Mouse (Mus musculus): Measurements from ENCODE around the gene Mrtfa.

Gene Mrtfa

GRCm38 (mm10) chr15:81195447-81195846 is 4.9 kb upstream of the Mrtfa start:
- no peak for DNase-seq

- no peak for DNase-seq
These were observed 4.2 kb upstream of the Mrtfa start for GRCm38 (mm10) chr15:81194791-81195190.

DNA sequence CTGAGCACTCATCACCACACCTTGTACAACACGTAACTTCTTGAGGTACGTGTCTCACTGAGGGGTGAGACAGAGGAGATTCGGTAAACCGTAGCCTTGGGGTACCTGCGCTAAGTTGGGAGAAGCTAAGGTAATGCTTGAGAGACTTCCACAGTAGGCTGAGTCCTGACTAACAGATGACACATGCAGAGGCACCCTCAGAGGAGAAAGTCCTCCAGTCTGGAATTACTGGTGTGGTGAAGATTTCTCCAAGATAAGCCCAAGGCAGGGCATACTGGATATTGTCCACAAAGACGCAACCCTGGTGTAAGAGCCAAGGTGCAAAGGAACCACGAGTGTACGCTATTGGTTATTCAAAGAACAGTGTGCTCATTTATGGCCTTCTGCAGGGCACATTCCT is 2.3 kb upstream of the Mrtfa start:
- no peak for DNase-seq

- no peak for DNase-seq
These were observed 1.8 kb upstream of the Mrtfa start for GRCm38 (mm10) chr15:81192316-81192715.

- no peak for DNase-seq
These were observed 746 bp upstream of the Mrtfa start for GRCm38 (mm10) chr15:81191303-81191702.

- DNase-seq = no peak
These were observed 437 bp downstream of the Mrtfa start for GRCm38 (mm10) chr15:81190011-81190629.

GRCm38 (mm10) chr15:81189061-81189460 is 1.5 kb downstream of the Mrtfa start:
- no peak for DNase-seq

GRCm38 (mm10) chr15:81184913-81185312 is 5.6 kb downstream of the Mrtfa start:
- no peak for DNase-seq

DNA sequence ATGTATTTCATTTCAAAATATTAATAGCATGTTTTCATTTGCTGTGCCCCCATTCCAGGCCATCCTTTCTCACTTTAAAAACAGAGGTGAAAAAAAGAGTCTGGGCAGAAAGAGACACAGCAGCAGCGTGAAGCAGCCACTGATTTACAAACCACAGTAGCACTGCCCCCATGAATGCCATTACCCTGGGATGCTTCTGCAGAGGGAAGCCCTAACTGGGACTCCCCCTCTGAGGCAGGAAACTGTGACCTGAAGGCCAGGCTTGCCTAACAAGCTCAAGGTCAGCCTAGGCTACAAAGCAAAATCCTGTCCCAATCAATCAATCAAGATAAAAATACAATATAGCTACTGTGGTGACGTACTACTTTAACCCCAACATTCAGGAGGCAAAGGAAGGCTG is 9.3 kb downstream of the Mrtfa start:
- no peak for DNase-seq

- no peak for DNase-seq
These were observed 11.0 kb downstream of the Mrtfa start for GRCm38 (mm10) chr15:81179523-81179922.

GRCm38 (mm10) chr15:81178703-81179102 is 11.9 kb downstream of the Mrtfa start:
- DNase-seq = no peak

DNA sequence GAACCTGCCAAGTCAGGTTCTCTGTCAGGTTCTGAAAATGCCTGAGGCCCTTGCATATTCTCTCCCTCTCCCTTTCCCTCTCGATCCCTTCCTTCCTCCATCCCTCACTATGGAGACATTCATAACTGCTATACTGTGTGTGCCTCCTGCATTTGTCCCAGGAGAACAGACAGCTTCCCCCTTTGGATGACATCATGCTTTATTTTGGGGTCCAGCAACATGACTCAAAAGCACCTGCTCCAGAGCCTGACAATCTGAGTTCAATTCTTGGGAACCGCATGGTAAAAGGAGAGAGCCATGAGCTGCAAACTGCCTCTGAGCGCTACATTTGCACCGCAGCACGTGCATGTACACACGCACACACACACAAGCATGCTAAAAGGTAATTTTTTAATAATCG is 12.7 kb downstream of the Mrtfa start:
- no peak for DNase-seq

GRCm38 (mm10) chr15:81175633-81176032 is 14.9 kb downstream of the Mrtfa start:
- DNase-seq = no peak

GRCm38 (mm10) chr15:81172259-81172658 is 18.3 kb downstream of the Mrtfa start:
- no peak for DNase-seq

DNA sequence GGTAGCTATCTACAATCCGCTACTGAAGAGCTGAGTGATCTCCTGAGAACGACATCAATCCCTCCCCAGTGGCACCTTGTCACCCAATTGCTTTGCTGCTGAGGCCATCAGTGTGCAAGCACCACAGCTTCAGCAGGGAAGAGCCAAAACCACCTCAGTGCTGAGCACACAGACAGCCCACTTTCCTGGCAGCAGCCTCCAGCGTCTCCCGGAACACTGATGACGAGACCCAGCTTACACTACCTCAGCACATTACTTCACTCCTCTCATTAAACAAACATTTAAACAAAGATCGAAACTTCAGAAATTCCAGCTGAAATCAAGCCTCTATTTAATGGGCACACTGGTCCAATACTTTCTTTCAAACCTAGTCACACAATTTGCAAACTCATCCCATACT is 21.8 kb downstream of the Mrtfa start:
- DNase-seq = no peak

GRCm38 (mm10) chr15:81167831-81168230 is 22.7 kb downstream of the Mrtfa start:
- DNase-seq = no peak

DNA sequence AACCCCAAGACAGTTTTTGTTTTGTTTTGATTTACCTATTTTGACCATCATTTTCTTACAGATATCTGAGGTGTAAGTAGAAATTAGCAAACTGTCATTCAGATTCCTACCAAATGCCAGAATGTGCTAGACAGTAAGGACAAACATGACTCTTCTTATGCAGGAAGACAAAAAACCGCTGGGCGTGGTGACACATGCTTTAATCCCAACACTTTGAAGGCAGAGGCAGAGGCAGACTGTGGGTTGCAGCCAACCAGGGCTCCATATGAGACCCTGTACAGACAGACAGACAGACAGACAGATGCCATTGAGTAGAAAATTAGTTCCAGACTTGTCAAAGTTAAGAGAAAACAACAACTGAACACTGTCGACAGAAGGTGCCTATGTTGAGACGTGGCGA is 24.3 kb downstream of the Mrtfa start:
- DNase-seq = no peak

- DNase-seq = no peak
These were observed 25.8 kb downstream of the Mrtfa start for GRCm38 (mm10) chr15:81164560-81165310.

DNA sequence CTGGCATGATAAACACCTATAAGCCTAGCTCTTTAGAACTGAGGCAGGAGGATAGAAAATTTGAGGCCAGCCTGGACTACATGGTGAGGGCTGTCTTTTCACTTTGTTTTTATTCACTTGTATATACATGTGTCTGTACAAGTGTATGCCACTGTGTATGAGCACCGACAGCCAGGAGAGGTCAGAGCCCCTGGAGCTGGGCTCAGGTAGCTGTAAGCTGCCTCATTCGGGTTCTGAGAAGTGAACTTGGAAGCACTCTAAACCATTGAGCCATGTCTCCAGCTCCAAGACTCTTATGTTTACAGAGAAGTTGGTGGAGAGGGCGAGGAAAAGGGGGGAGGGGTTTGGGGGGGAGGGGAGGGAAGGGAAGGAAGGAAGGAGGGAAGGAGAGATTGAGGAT is 29.0 kb downstream of the Mrtfa start:
- no peak for DNase-seq

- no peak for DNase-seq
These were observed 29.9 kb downstream of the Mrtfa start for GRCm38 (mm10) chr15:81160677-81161076.

DNA sequence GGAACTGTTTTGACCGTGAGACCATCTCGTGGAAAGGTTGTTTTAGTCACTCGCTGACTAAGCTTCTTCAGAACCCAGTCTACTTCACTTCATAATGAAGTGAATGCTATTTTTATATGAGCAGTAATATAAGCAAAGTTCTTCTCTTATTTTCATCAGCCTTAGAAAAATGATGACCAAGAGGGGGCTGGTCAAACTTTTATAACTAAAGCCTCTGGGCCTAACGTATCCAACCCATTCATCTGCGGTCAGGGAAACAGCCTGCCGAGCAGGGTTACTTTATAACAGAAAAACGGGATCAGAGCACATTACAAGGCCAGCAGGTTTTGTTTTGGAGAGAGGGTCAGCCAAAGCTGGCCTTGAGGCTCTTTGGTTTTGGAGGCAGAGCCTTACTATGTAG is 31.3 kb downstream of the Mrtfa start:
- DNase-seq = no peak

GRCm38 (mm10) chr15:81158517-81159120 is 31.9 kb downstream of the Mrtfa start:
- no peak for DNase-seq

DNA sequence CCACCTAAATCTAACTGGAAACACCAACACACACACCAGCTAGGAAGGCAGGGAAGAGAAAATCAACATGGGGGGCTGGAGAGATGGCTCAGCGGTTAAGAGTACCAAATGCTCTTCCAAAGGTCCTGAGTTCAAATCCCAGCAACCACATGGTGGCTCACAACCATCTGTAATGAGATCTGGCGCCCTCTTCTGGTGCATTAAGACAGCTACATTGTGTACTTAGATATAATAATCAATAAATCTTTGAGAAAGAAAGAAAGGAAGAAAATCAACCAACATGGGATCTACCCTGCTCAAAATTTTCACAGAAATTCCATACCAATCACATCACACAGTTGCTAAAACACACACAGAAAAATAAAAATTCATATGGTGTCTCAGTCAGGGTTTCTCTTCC is 34.1 kb downstream of the Mrtfa start:
- DNase-seq = no peak

DNA sequence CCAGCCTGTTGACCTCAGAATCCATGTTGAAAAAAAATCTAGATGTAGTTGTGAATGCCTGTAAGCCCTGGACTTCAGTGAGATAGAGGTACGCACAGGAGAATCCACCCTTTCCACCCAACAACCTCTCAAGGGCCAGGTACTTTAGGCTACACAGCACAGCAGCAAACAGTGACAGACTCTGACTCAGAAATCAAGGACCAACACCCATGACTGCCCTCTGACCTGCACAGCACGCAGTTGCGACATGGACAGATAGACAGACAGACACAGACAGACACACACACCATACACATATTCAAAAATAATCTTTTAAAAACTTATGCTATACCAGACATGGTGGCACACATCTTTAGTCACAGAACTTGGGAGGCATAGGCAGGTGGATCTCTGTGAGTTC is 34.7 kb downstream of the Mrtfa start:
- DNase-seq = no peak
